Mouse (Mus musculus) urinary bladder, postnatal 4 days (tissue): Measurements from ENCODE around the gene Glra1.

Source experiments
- DNase-seq, 2 experiments: peaks; one replicate each; pipeline ENCODE4 v3.0.0; 2021 to 2022; ENCODE audit warnings: low spot score in 2 of 2

The Glra1 gene

DNA sequence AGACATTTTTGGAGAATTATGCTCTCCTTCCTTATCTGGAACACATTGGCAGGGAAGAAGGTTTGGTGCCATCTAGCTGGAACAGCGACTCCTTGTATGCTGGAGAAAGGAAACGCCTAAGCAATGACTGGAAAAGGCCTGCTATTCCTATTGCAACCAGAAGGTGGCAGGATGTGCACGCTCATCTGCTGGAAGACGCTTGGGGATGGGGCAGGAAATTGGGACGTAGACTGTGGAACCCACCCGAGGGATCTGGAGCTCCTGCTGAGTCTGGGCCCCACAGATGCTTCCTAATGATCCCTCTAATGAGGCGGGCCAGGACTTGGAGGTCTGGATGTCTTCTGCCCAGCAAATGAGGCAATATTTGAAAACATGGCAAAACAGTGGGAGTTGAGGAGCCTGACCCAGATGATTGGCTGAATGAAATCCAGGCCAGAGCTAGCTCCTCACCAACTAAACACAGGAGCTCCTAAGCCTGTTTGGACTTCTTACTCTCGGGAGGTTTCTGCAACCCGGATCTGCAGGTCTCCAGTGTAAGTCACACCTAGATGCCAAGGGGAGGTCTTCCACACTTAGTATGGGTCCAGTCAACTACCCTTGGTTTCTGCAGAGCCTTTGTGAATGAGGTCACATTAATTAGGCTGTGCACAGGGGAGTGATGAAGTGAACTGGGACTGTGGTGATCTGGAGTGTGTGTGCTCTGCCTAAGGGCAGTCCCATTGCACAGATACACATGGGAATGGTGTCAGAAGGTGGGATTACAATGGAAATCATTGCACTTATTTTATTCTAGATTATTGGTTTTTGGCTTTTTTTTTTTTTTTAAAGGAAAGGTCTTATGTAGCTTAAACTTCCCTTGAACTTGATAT, 89.0 kb downstream of the Glra1 start:
- DNase-seq = peak; percentile 43 to 65

- no peak for DNase-seq
These were observed 90.3 kb downstream of the Glra1 start for GRCm38 (mm10) chr11:55517666-55518065.

- no peak for DNase-seq
These were observed 96.6 kb downstream of the Glra1 start for GRCm38 (mm10) chr11:55511374-55511773.

- no peak for DNase-seq
These were observed 102.5 kb downstream of the Glra1 start for GRCm38 (mm10) chr11:55505485-55505884.

DNA sequence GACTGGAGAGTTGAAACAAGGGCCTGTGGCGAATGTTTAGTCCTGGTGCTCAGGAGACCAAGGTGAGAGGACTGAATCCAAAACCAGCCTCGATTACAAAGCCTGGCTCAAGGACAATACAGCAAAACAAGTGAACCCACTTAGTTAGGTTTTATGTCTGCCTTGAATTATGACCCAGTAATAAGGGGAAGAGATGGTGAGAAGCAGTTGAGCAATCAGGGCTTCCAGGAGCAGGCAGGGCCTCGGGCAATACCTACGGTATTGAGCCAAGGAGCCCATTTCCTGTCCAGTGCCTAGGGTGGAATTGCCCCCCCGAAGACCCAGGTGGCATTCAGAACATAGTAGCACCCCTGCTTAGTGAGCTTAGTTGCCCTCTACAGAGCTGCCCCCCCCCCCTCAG, 105.1 kb downstream of the Glra1 start:
- no peak for DNase-seq

GRCm38 (mm10) chr11:55501955-55502531, 106.0 kb downstream of the Glra1 start:
- DNase-seq = no peak

- DNase-seq = no peak
These were observed 110.1 kb downstream of the Glra1 start for GRCm38 (mm10) chr11:55497885-55498284.

DNA sequence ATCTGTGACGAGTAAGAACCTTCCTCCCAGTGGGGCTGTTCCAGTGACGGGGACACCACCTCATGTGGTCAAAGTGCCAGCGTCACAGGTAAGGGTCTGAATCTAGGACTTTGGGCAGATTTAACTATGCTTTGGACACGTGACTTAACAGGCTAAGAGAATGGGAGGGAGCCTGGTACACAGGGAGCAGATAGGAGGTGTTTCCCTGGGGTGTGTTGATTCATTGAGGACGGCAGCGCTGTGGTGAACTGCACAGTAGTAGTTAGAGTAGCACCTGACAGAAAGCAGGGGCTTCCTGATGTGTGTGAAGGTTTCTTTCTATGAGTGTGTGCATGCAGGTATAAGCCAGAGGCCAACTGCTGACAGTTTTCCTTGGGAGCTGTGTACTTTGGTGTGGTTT, 111.8 kb downstream of the Glra1 start:
- no peak for DNase-seq

DNA sequence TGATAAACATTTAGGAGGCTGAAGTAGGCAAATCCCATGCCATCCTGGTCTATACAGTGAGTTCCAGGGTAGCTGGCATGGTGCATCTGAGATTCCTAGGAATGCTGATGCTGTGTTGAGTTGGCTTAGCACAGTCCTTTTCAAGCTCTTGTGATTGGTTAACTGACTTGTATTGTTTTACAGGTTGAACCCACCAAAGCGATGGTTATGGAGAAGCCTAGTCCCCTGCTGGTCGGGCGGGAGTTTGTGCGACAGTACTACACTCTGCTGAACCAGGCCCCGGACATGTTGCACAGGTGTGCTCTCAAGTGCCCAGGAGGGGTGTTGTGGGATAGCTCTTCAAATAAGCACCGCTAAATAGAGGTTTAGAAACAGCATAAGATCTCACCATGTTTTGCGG, 122.6 kb downstream of the Glra1 start:
- DNase-seq = no peak

- DNase-seq = no peak
These were observed 134.8 kb downstream of the Glra1 start for GRCm38 (mm10) chr11:55473219-55473618.

DNA sequence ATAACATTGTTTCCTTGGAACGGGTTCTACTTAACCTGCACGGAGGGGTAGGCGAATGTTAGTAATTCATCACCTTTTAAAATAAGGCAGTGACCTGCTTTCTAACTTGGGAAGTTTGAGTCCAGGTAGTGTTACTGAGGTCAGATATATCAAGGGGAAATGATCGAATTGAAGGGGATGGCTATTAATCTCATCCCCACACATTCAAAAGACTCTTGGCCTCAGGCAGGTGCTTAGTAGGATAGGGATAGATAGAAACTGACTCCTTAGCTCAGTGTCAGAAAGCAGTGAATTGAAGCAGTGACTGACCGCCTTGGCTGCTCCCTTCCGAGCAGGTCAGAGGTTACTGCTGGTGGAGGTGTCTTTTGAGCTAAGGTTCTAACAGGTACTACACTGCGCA, 136.5 kb downstream of the Glra1 start:
- DNase-seq = no peak

GRCm38 (mm10) chr11:55470761-55471160, 137.2 kb downstream of the Glra1 start:
- no peak for DNase-seq

DNA sequence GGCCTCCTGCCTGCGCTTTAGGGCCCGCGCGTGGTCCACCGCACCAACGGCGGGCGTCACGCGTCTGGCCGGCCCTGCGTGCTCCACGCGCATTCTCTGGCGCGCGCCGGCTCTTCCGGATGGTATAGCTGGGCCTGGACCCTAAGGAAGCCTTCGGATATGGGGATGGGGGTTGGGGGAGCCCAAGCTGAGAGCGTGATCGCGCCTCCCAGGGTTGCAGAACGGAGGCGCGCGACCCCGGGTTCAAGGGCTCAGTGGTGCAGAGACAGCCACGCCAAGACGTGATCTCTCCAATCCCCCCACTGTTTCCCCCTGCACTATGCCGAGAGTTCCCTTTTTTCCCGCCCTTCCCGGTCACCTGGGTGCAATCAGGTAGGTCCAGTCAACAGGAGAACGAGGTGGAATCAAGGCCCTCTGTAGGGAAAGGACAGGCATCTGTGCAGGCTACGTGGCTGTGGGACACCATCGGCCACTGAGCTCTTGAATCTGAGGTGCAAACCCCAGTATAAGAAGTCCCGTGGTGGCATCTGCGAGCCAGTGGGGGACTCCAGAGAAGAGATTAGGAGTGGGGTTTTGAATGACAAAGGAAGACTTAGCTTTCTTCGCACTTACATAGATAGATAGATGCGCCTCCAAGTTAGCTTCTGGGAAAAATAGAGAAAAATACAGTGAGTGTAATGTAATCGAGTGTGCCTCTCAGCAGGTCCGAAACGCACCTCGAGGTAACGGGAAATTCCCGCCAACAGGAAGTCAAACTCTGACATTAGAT, 137.9 kb downstream of the Glra1 start:
- peak in 1 of 2 experiments; percentile 31 for DNase-seq

DNA sequence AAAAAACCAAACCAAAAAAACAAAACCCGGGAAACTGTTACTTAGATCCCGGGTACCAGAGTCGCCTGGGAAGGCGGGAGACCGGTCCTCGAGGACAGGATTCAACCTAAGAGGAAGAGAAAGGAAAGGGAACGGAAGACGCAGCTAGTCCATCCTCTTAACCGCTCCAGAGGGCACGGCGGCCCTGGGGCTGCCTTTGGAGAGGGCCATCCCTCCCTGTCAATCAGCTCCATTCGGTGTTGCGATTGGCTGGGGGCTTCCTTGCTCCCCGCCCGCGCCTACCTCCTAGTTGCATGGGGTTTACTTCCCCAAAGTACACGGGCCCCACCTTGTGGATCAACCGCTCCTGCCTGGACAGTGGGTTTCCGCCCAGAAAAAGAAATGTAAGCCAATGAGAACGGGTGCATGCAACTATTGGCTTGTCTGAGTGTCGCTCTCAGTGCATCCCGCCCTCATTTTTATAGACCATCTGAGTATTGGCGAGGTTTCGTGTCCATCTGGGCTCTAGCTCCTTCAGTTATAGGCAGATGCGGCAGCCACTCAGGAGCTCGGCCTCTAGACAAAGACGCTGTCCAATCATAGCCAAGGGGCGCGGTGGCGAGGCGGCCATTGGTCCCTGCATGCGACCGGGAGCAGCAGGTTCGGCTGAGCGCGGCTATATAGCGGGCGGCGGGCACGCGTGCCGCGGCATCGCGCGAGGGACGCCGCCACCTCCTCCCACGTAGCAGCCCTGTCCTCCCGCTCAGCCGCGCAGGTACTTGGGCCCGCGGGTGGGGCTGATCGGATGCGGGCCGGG, 138.8 kb downstream of the Glra1 start, which contains the start of gene G3bp1:
G3bp1 (plus strand) TSS at position 638 of the 796 bp plus-strand sequence.
- DNase-seq = peak; percentile 99 to 100

- no peak for DNase-seq
These were observed 139.4 kb downstream of the Glra1 start for GRCm38 (mm10) chr11:55468611-55469047.

DNA sequence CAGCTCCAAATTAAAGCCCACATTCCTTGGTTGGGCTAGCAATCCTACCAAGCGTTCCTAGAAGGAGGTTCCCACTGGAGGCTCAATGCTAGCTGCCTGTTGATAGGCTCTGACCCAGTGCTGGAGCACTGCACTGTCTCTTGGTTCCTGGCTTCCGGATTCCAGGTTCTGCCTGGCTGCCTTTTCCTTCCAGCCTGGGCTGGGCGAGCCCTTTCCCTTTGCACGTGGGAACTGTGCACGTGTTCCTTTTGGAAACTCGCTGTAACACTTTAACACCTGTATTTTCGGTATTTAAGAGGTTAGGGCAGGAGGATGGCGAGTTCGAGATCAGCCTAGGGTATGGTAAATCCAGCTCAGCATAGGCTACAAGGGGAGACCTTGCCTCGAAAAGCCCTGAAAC, 140.0 kb downstream of the Glra1 start:
- DNase-seq = no peak

DNA sequence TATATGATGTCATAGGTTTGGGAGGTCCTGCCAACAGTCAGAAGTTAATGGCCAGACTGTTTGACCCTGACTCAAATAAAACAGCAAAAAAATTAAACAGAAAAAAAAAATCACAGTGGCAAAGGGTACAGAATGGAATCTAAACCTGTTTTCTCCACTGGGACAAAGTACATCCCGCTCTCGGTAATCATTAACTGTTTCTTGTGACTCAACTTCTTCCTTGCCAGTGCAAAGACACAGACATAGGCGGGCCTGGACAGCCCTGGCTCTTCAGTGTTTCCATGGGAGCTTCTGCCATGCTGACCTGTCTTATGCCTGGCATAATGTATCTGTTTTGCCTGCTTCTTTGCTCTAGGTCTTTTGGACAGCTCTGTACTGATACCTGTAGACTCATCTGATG, 142.8 kb downstream of the Glra1 start:
- no peak for DNase-seq

DNA sequence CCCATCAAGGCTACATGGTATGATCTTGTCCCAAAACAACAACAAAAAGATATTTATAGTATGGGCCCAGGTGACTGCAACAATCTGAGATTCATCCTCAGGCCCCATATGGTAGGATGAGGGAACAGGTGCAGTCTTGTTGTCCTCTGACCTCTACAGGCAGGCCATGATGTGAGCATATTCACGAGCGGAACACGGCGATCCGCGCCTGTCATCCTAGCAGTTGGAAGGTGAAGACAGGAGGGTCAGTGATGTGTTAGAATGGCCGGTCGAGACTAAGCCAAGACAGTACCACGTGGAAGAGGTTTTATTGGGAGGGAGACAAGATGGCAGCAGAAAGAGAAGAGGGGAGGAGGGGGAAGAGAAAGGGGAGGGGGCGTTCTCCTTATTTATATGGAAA, 143.3 kb downstream of the Glra1 start:
- DNase-seq = no peak
